Mouse (Mus musculus) limb, embryonic 15.5 days (tissue): Measurements from ENCODE around the gene Map4. TPM values are rescaled to one million over a fixed set of nuclear protein-coding genes. Genes with fewer than 3 reads are reported as not detected.
A peak's percentile ranks its signal among the peaks of the same experiment; 100 is the strongest.
"Not testable (repeated sequence)": the region's sequence is repeated elsewhere in the genome, so short reads cannot be mapped to it uniquely, and the experiment has no call there.

Experiments used
- ATAC-seq: fragments of 200-750 bp; cut with Nextera tagmentation; 2 replicates; pipeline ENCODE4 v1.8.0; 2017; ENCODE audit warnings: low read depth, moderate TSS enrichment; ENCODE audit not compliant: insufficient number of reproducible peaks, low FRiP score, low TSS enrichment
- H3K27ac ChIP-seq: fragments of 300-500 bp; sonication (generic); 2 replicates; pipeline ENCODE4 v1.5.1; 2015; ENCODE audit warnings: moderate library complexity, mild to moderate bottlenecking, inconsistent platforms
- H3K27me3 ChIP-seq: fragments of 300-500 bp; sonication (generic); 2 replicates; pipeline ENCODE4 v1.6.1; 2015; ENCODE audit warnings: inconsistent platforms
- H3K36me3 ChIP-seq: fragments of 300-500 bp; sonication (generic); 2 replicates; pipeline ENCODE4 v1.6.1; 2015; ENCODE audit warnings: inconsistent platforms
- H3K4me1 ChIP-seq: fragments of 300-500 bp; sonication (generic); 2 replicates; pipeline ENCODE4 v1.6.1; 2015; ENCODE audit warnings: inconsistent platforms
- H3K4me2 ChIP-seq: fragments of 300-500 bp; sonication (generic); 2 replicates; pipeline ENCODE4 v1.6.1; 2015; ENCODE audit warnings: mild to moderate bottlenecking, inconsistent platforms
- H3K4me3 ChIP-seq: fragments of 300-500 bp; sonication (generic); 2 replicates; pipeline ENCODE4 v1.5.1; 2015; ENCODE audit warnings: mild to moderate bottlenecking, inconsistent platforms
- H3K9ac ChIP-seq: fragments of 300-500 bp; sonication (generic); 2 replicates; pipeline ENCODE4 v1.6.1; 2015; ENCODE audit warnings: inconsistent platforms
- H3K9me3 ChIP-seq: fragments of 300-500 bp; sonication (generic); 2 replicates; pipeline ENCODE4 v1.6.1; 2016; ENCODE audit warnings: inconsistent platforms
- WGBS: fragments of 180-500 bp; shearing (Covaris S2); methylation state at CpG from one replicate; pipeline ENCODE4 v1.1.7; 2015; 5-methylcytosine and 5-hydroxymethylcytosine counted together
- microRNA-seq: library from miRNA; unstranded; fragments of <30 nt; microRNA quantifications from one replicate; pipeline ENCODE4, GENCODE M21; 2016
- polyA plus RNA-seq: library from polyadenylated mRNA; unstranded; fragments of >200 nt; fragmentation: Nextera tagmentation; extraction: Ambion mirVana; gene quantifications from 2 replicates; pipeline ENCODE4 v1.2.1, GENCODE M21; 2015

Gene Map4
- polyA plus RNA-seq, 1 experiment from 2014 or later, result 67.1 TPM

DNA sequence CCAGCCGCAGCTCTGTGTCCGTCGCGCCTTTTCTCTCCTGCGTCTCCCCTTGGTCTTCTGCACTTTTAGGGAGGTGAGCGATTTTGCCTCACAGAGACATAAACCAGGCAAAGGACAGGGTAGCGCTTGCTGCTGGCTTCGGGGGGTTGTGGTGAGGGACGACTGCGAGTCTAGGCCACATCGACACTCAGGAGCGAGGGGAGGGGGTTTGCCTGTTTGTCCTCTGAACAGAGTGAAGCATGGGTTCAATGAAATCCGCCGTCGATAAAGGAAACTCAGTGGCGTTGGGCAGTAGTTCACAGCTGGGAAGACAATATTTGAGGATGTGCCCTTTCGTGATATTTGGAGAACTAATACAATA lies 186.5 kb downstream of the Map4 start, which contains the start of gene Dhx30:
TSS of gene Dhx30 (minus strand) at position 52 of the 361 bp plus-strand sequence.
- H3K36me3 ChIP-seq, result peaks cover 15% of the 10 kb centered on the region
- under 1% methylated on average over 17 of the region's 17 CpGs for WGBS
- peak within 1 kb of the TSS; percentile 98 for H3K27ac ChIP-seq
- H3K4me1 ChIP-seq, result peaks cover 17% of the 10 kb centered on the region
- H3K27me3 ChIP-seq, result no peaks in the 10 kb centered on the region
- ATAC-seq, result no peak
- peak within 1 kb of the TSS; percentile 90 for H3K4me3 ChIP-seq
- peak within 1 kb of the TSS; percentile 87 for H3K9ac ChIP-seq
- H3K4me2 ChIP-seq, result peak within 1 kb of the TSS; percentile 63
- H3K9me3 ChIP-seq, result no peaks in the 10 kb centered on the region

DNA sequence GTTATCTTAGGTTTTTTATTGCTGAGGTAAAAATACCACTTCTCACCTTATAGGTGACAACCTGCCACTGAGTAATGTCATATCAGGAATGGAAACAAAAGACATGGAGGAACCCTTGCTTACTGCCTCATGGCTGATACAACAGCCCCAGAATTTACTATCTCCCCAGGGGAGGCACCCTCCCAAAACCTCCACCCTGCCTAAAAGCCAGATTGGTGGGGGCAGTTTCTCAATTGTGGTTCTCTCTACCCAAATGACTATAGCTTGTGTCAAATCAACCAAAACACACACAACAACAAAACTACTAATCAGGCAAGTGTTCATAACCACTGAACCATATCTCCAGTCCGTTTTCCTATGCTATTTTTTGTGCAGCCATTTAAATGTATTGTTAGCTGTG lies 187.0 kb downstream of the Map4 start:
- Histone ChIP-seq H3K9ac (peak overlapping the region; percentile 87), H3K4me3 (peak overlapping the region; percentile 90), H3K27me3 (no peaks in the 10 kb centered on the region), H3K9me3 (no peaks in the 10 kb centered on the region), H3K4me2 (peak overlapping the region; percentile 63), H3K27ac (peak overlapping the region; percentile 98), H3K4me1 (peaks cover 17% of the 10 kb centered on the region), H3K36me3 (peaks cover 10% of the 10 kb centered on the region)
- 67% methylated on average over 1 of the region's 1 CpGs for WGBS
- ATAC-seq, result no peak

DNA sequence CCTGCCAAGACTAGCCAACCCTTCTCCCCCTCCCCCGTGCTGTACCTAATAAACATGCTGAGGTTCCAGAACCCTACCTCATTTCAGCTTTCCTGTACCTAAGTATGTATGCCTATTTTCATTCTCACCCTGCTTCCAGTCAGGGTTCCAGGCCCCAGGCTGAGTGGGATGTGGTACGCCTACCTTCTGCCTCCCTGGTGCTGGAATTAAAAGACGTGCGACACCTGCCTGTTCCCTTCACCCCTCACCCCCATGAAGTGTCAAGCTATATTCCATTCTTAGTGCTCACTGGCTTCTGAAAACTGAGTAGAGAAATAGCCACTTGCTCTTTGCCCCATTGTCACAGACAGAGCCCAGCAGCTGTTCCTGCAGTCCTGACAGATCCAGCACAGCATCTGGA lies 190.2 kb downstream of the Map4 start:
- Histone ChIP-seq H3K36me3 (no peaks in the 10 kb centered on the region), H3K4me2 (no peak overlapping the region), H3K4me1 (peaks cover 11% of the 10 kb centered on the region), H3K9ac (no peak overlapping the region), H3K27ac (no peak overlapping the region), H3K27me3 (no peaks in the 10 kb centered on the region), H3K4me3 (no peak overlapping the region), H3K9me3 (no peaks in the 10 kb centered on the region)
- 64% methylated on average over 4 of the region's 4 CpGs for WGBS
- ATAC-seq, result no peak

DNA sequence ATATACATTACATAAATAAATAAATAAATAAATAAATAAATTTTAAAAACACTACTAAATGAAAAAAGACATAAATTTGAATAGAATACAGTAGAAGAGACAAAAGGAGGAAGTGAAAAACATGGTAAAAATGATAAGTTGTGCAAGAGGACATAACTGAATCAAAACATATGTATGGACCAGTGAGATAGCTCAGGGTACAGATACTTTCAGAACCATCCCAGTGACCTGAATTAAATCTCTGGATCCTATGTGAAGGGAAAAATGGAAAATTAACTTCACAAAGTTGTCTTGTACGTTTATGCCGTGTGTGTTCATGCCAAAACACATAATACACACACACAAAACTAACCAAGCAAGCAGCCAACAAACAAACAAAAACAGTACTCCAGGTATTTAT lies 192.1 kb downstream of the Map4 start:
- WGBS, result 75% methylated on average over 2 of the region's 2 CpGs
- H3K4me2 ChIP-seq, result no peak overlapping the region
- no peaks in the 10 kb centered on the region for H3K27me3 ChIP-seq
- no peak overlapping the region for H3K27ac ChIP-seq
- H3K9me3 ChIP-seq, result no peaks in the 10 kb centered on the region
- ATAC-seq, result no peak
- no peak overlapping the region for H3K9ac ChIP-seq
- no peaks in the 10 kb centered on the region for H3K36me3 ChIP-seq
- H3K4me1 ChIP-seq, result peaks cover 7% of the 10 kb centered on the region
- no peak overlapping the region for H3K4me3 ChIP-seq

DNA sequence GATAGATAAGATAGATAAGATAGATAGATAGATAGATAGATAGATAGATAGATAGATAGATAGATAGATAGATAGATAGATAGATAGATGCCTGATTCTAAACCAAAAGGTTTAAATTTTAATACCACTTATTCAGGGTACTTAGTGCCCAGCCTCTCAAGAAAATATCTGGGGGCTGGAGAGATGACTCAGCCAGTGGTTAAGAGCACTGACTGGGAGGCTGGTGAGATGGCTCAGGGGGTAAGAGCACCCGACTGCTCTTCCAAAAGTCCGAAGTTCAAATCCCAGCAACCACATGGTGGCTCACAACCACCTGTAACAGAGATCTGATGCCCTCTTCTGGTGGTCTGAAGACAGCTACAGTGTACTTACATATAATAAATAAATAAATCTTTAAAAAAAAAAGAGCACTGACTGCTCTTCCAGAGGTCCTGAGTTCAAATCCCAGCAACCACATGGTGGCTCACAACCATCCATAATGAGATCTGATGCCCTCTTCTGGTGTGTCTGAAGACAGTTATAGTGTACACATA lies 192.8 kb downstream of the Map4 start:
- 51% methylated on average over 2 of the region's 2 CpGs for WGBS
- H3K27me3 ChIP-seq, H3K36me3 ChIP-seq, ATAC-seq, H3K9me3 ChIP-seq, H3K9ac ChIP-seq, H3K27ac ChIP-seq, H3K4me1 ChIP-seq, H3K4me3 ChIP-seq, H3K4me2 ChIP-seq: not testable (repeated sequence)

DNA sequence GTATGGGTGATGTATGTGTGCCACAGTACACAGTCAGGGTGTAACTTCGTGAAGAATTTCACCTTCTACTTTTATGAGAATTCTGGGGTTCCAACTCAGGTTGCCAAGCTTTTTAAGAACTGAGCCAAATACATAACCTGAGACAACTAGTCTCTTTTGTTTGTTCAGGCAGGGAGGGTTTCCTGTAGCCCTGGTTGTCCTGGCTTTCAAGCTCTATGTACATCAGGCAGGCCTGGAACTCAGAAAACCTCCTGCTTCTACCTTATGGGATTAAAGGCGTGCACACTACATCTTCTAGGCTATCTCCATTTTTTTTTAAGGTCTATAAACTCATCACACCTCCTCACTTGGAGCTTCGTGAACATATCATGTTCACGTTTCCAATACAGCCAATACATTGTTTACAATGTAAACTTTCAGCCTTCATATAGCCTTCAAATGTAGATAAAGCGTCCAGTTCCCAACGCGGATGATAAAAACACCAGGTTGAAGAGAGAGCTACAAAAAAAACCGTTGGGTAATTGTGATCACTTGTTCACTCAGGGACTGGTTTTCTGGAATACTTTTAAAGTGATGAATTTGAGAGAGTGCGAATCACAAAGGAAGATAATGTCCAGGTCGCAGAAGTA lies 199.8 kb downstream of the Map4 start:
- WGBS, result 18% methylated on average over 10 of the region's 10 CpGs

DNA sequence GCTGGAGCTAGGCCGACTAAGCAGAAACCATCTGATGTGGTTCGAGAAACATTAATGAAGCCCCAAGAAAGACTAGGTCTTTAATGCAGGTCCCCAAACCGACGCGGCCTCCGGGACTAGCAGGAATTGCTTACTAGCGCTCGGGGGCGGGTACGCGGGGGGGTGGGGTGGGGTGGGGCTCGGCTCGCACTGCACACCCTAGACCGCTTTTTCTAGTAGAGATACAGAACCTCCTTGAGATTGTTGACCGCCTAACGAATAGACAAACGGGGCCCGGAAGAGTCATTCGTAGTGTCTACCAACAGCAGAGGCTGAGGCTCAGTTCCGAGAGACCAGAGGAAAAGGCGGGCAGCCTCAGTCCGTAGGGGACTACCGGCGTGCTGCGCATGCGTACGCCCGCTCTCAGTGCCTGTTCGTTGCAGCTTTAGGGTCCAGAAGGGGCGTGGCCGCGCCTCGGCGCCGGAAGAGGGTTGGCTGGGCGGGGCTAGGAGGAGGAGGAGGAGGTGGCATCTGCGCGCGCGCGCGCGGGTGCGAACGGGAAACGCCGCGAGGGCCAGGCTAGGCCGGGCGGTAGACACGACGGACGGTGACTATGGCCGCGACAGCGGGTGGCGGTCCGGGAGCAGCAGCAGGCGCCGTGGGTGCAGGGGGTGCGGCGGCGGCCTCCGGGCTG lies 200.4 kb downstream of the Map4 start:
- peaks cover 15% of the 10 kb centered on the region for H3K4me1 ChIP-seq
- H3K36me3 ChIP-seq, result peaks cover 26% of the 10 kb centered on the region
- H3K4me2 ChIP-seq, result peak overlapping the region; percentile 53
- H3K9me3 ChIP-seq, result no peaks in the 10 kb centered on the region
- peak; percentile 95 for ATAC-seq
- under 1% methylated on average over 63 of the region's 64 CpGs for WGBS
- H3K9ac ChIP-seq, result peak overlapping the region; percentile 97
- peak overlapping the region; percentile 92 for H3K4me3 ChIP-seq
- peak overlapping the region; percentile 96 for H3K27ac ChIP-seq
- no peaks in the 10 kb centered on the region for H3K27me3 ChIP-seq

More for the DNA sequence above, 199.8 kb downstream of the Map4 start:
- peaks cover 15% of the 10 kb centered on the region for H3K4me1 ChIP-seq
- H3K4me3 ChIP-seq, result peak overlapping the region; percentile 92
- H3K27ac ChIP-seq, result peak overlapping the region; percentile 96
- H3K4me2 ChIP-seq, result peak overlapping the region; percentile 42
- H3K9ac ChIP-seq, result peak overlapping the region; percentile 34; the same call in 1 of the 2 replicates
- H3K27me3 ChIP-seq, result no peaks in the 10 kb centered on the region
- ATAC-seq, result no peak
- H3K9me3 ChIP-seq, result no peaks in the 10 kb centered on the region
- peaks cover 19% of the 10 kb centered on the region for H3K36me3 ChIP-seq

DNA sequence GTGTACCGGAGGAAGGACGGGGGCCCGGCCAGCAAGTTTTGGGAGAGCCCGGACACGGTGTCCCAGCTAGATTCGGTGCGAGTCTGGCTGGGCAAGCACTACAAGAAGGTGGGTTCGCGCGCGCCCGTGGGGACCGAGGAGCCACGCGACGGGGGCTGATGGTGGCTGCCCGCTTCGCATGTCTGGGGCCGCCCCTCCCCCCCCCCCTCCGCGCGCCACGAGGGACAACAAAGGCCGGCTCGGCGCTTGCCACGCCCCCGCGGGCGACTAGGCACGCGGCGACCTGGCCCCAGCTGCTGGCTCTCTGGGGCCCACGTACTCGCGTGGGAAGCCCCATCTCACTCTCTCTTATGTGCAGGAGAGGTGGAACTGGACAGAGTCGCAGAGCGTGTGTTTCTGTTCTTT lies 200.9 kb downstream of the Map4 start:
- peak overlapping the region; percentile 53 for H3K4me2 ChIP-seq
- peaks cover 31% of the 10 kb centered on the region for H3K36me3 ChIP-seq
- peak overlapping the region; percentile 92 for H3K4me3 ChIP-seq
- H3K27me3 ChIP-seq, result no peaks in the 10 kb centered on the region
- no peaks in the 10 kb centered on the region for H3K9me3 ChIP-seq
- H3K9ac ChIP-seq, result peak overlapping the region; percentile 97
- peak; percentile 67 for ATAC-seq
- peaks cover 15% of the 10 kb centered on the region for H3K4me1 ChIP-seq
- H3K27ac ChIP-seq, result peak overlapping the region; percentile 96
- under 1% methylated on average over 31 of the region's 38 CpGs for WGBS

DNA sequence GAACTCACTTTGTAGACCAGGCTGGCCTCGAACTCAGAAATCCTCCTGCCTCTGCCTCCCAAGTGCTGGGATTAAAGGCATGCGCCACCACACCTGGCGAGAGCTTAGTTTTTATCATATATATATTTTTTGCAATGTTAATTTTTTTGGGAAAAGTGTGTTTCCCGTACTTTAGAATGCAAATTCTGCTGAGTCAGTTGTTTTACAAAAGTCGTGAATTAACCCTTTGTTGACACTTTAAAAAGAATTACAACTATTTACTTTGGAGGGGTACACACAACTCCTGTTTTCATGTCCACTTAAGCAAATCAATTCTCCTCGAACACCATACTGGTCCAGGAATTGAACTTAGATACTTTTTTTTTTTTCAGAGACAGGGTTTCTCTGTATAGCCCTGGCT lies 201.7 kb downstream of the Map4 start:
- H3K27ac ChIP-seq, result no peak overlapping the region
- WGBS, result 56% methylated on average over 6 of the region's 6 CpGs
- peaks cover 31% of the 10 kb centered on the region for H3K36me3 ChIP-seq
- peak overlapping the region; percentile 53 for H3K4me2 ChIP-seq
- no peak overlapping the region for H3K9ac ChIP-seq
- no peaks in the 10 kb centered on the region for H3K9me3 ChIP-seq
- H3K4me3 ChIP-seq, result peak overlapping the region; percentile 92
- ATAC-seq, result no peak
- H3K27me3 ChIP-seq, result no peaks in the 10 kb centered on the region
- peaks cover 15% of the 10 kb centered on the region for H3K4me1 ChIP-seq

Small RNA genes lying within 50 kb of the gene (microRNA-seq; reads per million reads assigned to microRNA genes)
- gene Mir7089, result not detected

Other genes starting within 250 kb of the Map4 start
- gene Fbxw18, start 228.8 kb upstream of the Map4 start, polyA plus RNA-seq, result not detected in 2 replicates
- not detected in 2 replicates for gene Fbxw26, start 185.4 kb upstream of the Map4 start, polyA plus RNA-seq
- not detected in 2 replicates for gene Fbxw27, start 140.8 kb upstream of the Map4 start, polyA plus RNA-seq
- 1.6 and 2.2 TPM in 2 replicates for gene Spink8, start 119.2 kb upstream of the Map4 start, polyA plus RNA-seq
- 55.9 and 58.3 TPM in 2 replicates for gene Nme6, start 98.7 kb upstream of the Map4 start, polyA plus RNA-seq
- gene Camp, start 81.8 kb upstream of the Map4 start, polyA plus RNA-seq, result 2.8 and 3.3 TPM in 2 replicates
- 25.4 and 27.1 TPM in 2 replicates for gene Cdc25a, start 55.9 kb upstream of the Map4 start, polyA plus RNA-seq
- gene Smarcc1, start 186.2 kb downstream of the Map4 start, polyA plus RNA-seq, result 97.6 and 115 TPM in 2 replicates
- 113 and 117 TPM in 2 replicates for gene Dhx30, start 186.4 kb downstream of the Map4 start, polyA plus RNA-seq